Mouse (Mus musculus) CD4-positive, CD25-positive, alpha-beta regulatory T cell, adult 2 months (primary cell): ENCODE measurements around the gene Crybb2.

ENCODE experiments used
- DNase-seq: peaks from one replicate; pipeline ENCODE4 v3.0.0-alpha.2; 2012; ENCODE audit warnings: low read depth, low spot score

The Crybb2 gene

DNA sequence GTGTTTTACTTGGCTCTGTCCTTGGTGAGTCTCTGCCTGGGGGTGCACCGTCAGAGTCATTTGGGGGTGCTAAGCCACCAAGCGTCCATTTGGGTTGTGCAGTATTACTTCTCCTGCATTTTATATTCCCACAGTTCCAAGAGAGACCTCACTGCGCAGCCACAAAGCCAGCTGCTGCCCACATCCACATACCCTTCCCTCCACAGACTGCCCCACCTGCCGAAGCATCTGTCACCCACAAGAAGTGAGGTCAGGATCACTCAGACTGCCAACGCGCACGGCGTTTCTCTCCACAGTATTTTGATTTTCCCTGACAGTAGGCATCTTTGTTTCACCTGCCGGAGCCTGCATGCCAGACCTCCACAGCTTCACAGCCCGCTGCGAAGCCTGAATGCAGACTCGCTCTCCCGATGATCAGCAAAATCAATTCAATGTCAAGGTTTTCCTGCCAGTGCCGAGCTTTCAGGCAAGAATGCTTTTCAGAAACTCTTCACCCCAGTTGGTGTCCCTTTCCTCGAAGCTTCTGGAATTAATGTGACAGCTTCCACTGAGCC, 38.6 kb downstream of the Crybb2 start:
- no peak for DNase-seq

DNA sequence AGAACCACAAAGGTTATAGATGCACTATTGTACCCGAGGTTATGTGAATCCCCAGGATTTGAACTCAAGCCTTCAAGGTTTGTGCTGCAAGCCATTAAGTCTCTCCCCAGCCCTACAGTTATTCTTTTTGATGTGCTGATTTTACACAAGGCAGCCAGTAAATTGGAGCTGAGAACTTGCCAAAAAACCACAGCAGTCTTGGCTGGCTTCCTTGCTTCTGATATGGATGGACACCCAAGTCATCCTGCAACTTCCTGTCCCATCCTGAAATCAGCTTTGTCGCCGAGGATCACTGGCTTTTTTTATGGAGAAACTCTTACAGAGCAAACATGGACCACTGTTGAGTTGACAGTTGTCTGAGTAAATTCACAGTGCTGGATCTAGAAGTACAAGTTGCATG, 39.8 kb downstream of the Crybb2 start:
- DNase-seq = no peak

DNA sequence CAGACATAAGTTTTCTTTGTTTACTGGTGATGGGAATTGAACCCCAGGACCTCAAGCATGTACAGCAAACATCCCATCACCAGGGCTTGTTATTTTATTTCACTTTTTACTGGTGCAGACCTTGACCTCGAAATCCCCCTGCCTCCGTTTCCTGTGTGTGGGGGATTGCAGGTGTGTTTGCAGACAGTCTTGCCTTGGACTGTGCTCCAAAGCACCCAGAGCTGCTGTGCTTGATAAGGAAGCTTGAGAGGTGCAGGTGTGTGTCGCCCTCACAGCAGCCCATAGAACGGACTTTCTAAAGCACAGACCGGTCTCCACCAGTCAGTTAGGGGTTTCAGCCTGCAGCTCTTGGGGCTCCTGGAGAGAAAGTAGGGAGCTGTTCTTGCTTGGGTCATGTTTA, 43.2 kb downstream of the Crybb2 start:
- no peak for DNase-seq

DNA sequence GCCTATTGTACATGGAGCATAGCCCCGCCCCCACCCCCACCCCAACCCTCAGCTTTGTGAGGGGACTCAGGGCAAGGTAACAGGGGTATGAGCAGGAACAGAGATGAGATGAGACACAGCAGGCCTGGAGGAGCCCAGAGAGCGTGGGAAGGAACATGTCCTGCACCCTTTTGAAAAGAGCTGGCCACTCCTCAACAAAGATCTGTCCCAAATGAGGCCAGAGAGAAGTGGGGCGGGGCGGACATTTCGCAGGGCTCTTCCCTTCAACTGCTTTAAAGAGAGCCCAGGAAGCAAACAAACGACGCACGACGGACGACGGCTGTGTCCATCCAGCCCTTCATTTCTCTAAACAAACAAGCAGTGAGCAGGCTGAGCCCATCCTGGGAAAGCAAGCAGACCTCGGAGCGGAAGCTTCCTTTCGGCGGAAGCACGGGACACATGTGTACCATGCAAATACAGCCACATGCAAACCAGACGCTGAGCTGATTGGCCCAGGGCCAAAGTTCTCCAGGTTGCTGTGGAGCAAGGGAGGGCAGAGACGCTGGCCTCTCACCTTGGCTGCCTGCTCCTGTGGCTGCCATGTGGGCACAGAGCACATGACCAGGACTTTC, 45.7 kb downstream of the Crybb2 start:
- no peak for DNase-seq

DNA sequence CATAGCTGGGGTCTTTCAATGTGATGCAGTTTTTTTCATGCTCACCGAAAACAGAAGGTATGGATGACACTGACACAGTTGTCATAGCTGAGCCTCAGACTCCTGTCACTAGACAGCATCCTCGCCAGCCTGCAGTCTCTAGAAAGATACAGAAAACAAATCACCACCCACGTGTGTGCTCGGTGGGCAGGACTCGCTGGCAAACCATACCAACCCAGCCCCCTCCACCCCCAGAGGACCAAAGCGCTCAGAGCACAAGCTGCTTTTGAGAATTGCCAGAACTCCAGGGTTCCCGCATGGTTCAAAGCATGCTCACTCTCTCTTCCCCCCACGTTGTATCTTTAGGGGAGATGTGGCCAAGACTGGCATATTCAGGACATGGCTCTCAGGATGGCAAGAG, 51.7 kb downstream of the Crybb2 start:
- no peak for DNase-seq

DNA sequence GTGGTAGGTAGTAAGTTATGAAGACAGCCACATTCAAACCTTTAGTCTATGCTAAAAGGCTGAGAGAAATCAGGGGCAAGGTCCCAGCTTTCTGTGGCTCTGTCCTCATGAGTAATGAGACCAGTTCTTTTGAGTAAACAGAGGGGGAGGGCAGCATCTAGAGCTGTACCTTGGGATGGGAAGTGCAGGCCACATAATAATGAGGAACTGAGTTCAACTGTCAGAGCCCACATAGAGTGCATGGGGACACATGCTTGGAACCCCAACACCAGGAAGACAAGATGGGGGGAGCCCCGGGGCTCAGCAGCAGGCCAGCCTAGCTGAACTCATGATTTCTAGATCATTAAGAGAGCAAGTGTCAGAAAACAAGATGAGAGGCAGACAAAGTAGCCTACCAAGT, 52.9 kb downstream of the Crybb2 start:
- DNase-seq = no peak

DNA sequence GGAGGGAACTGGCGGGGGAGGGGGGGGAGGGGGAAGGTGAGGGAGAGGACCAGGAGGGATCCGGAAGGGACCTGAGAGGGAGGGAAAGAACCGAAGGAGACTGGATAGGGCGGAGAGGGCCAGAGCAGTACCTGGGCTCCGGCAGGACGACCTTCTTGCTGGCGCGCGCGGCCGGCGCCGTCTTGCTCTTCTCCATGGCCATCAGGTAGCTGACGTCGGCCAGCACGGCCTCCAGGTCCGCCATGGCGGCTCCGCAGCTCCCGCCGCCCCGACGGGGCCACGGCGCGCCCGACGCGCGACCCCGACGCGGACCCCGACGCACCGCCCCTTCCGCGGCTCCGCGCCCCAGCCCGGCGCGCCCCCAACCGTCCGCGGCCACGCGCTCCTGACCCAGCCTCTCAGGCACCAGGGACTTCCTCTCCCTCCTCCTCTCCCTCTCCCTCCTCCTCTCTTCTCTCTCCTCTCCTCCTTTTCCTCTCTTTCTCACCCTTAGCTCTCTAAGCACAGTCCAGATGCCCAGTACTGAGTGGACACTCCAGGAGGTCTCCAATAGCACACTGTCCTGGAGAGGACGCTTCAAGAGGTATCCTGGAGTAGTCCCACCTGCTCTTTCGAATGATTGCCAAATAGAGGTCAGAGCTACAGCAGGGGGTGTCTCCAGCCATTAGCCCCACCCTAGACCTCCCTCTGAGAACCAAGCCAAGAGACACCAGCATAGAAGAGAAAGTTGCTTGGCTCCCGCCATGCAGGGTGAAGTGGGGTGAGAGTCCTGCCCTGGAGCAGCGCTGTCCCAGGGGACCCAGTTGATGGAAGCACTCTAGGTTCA, 54.5 kb downstream of the Crybb2 start, which contains the start of gene Grk3:
TSS of gene Grk3 (minus strand) at position 556 of the 826 bp plus-strand sequence.
- no peak for DNase-seq

DNA sequence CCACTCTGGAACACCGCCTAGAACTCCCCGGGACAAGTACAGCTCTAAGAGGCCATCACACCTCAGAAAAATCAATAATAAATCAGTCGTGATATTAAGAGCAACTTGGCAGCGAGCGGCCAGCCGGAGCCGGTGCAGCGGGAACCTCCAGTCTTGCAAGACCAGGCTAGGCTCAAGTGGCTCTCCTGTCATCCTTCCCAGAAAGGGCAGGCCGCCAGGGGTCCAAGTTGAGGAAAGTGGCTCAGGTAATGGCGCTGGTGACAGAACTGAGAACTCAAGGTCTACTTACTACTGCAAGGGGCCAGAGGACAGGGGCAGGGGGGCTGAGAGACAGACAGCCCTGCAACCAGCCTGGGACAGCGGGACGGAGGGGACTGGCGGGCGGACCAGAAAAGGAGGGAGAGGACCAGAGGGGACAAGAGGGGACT, 55.1 kb downstream of the Crybb2 start:
- no peak for DNase-seq

DNA sequence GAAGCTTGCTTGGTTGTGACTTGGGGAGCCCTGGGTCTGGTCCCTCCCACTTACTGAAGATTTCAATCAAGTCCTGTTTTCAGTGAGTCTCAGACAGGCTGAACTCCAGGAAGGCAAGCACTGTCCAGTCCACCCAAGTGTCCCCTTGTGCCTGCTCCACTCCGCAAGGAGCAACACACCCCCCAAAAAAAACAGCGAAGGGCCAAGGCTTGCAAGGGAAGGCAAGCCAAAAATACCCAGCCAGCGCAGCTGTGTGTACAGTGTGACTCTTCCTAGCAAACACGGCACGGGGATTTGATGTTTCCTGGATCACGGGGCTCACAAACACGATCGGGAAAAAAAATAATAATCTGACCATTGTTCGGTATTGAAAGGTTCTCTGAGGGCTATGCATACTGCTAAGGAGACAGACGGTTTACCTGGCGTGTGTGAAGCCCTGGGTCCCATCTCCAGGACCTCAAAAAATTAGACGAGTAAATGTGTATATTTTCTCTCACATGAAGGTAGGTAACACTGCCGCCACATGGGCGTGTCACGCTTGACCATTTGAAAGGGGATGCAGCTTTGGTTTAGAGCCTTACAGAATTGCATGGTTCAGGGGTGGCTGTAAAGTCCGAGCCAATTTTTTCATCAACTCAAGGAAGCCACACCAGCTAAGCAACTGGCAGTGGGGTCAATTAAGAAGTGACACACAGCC, 55.7 kb downstream of the Crybb2 start:
- no peak for DNase-seq

DNA sequence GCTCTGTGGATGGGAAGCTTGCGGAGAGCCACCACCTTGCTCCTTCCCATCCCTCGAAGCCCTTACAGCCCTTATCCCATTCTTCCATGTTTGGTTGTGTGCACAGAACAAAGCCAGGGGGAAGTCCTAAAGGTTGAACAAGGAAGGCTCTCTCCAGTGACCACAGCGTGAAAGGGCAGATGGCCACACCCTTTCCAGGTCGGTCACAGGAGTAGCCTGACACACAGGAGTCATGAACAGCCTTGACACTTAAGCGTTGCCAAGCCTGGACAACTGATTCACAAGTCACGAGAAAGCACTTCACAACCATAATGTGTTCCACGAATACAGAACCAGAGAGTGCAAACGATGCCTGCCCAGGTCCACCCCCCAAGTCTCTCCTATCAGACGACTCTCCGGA, 58.0 kb downstream of the Crybb2 start:
- DNase-seq = no peak

DNA sequence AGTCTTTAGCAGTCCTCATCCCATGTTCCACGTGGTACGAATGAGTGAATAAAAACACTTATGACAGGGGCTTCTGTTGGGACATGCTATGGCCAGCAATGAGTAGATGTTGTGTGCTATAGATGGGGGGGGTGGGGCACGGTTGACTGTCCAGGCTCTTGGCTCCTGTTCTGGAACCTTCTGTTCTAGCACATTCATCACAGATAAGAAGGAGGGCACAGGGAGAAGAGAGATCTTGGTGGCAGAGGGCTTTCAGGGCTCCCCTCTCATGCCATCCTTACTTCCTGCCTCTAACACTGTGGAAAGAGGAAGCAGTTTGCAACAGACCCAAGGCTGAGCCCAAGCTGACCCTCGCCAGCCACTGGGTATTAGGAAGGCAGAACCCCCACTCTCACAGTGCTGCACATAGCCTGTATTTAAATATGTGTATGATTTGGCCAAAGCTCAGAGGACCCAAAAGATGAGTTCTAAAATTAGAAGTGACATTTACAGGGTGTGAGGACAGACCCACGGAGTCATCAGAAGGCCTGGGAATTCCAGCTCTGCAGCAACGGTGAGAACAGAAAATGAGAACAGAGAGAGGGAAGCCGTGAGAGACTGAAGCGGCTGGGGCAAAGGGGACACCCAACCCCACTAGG, 60.6 kb downstream of the Crybb2 start:
- DNase-seq = no peak

DNA sequence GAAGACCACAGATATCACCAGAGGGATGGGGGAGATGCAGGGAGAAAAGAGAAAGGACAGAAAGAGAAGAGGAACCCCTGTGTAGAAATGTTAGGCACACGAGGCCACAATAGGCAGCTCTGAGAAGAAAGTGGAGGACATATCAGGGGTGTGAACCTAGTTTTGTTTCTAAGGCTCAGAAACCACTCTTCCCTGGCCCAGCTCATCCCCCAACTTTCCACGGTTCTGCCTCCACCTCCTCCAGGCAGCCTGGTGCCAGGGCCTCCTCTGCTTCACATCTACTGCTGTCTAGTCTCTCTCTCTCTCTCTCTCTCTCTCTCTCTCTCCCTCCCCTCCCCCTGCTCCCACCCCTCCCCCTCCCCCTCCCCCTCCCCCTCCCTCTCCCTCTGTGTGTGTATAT, 61.4 kb downstream of the Crybb2 start:
- DNase-seq = no peak
